Mouse (Mus musculus) liver, postnatal 0 days (tissue): Measurements from ENCODE around the gene Tmem131.
"Not testable (repeated sequence)": the region's sequence is repeated elsewhere in the genome, so short reads cannot be mapped to it uniquely, and the experiment has no call there.

ENCODE experiments used
- CTCF ChIP-seq: sonication (generic); IDR thresholded peaks from 2 replicates; pipeline ENCODE4 v1.5.1; 2016; ENCODE audit warnings: antibody characterized with exemption, low read depth
- EP300 ChIP-seq: IDR thresholded peaks from 2 replicates; pipeline ENCODE4 v1.6.1; 2016; ENCODE audit warnings: antibody characterized with exemption, low read depth, mild to moderate bottlenecking

DNA sequence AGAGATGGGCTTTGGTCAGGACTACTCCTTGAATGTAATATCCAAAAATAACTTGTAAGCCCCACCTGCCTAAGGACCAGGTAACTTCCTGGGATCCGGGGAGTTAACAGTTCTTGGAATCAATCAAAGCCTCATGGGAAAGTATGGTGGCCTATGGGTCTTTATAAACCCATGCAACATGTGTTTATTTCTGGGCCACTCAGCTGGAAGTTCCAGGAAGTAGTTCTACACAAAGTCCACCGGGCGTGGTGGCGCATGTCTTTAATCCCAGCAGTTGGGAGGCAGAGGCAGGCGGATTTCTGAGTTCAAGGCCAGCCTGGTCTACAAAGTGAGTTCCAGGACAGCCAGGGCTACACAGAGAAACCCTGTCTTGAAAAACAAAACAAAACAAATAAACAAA lies 49.7 kb downstream of the Tmem131 start:
- not testable (repeated sequence) for TF ChIP-seq CTCF, EP300
